Comparison of ENCODE assay signal across 7 mouse cellular contexts in genomic region chr1:152767749-152768488, GRCm38 (mm10). TPM values are rescaled to one million over a fixed set of nuclear protein-coding genes. Genes with fewer than 3 reads are reported as not detected.
A peak's percentile ranks its signal among the peaks of the same experiment; 100 is the strongest.
DNase-seq lines count a peak whose midpoint lies in the region; ATAC-seq lines count a peak whose summit lies in the region.

No protein-coding gene starts in this region.

- H3K9ac ChIP-seq in intestine, embryonic 14.5 days (ENCODE audit: low read length): no peak overlapping the region; the same call in 1 of the 2 replicates

- no peak overlapping the region for H3K27ac ChIP-seq in intestine, embryonic 14.5 days (ENCODE audit: low read depth)

- peak overlapping the region; percentile 96 for H3K4me3 ChIP-seq in intestine, embryonic 14.5 days (ENCODE audit: low read depth, low read length)

- 10% methylated on average over 5 of the region's 5 CpGs for WGBS in intestine, embryonic 14.5 days

- intact Hi-C loops in gastrocnemius, postnatal 36 days (cut with DNase I): no loop called here
- intact Hi-C loops in left cerebral cortex, postnatal 10 days (cut with DNase I): loop anchor here (5.0 to 10.0 kb wide), 2 partner anchors 246 to 363 kb away; no protein-coding TSS in a partner anchor

- peak; percentile 82 for DNase-seq in adrenal gland, adult 2 months
- peak; percentile 77 for DNase-seq in embryo, embryonic 9.5 days (ENCODE audit: extremely low spot score)
- peak; percentile 64 to 73 for DNase-seq in gastrocnemius, postnatal 36 days
- DNase-seq in intestine, embryonic 14.5 days (ENCODE audit: low spot score): peak; percentile 92
- DNase-seq in left cerebral cortex, postnatal 10 days (ENCODE audit: extremely low spot score in 1 of 2, low spot score in 2 of 2): peak; percentile 82 to 84
- peak; percentile 80 for DNase-seq in right cerebral cortex, postnatal 14 days

- ATAC-seq in intestine, embryonic 14.5 days (replicated peaks; ENCODE audit: low FRiP score, low TSS enrichment, low read depth): peak; percentile 37; the same call in 1 of the 2 replicates
- peak; percentile 78 for ATAC-seq in megakaryocyte progenitor cell, adult 5-6 weeks (replicated peaks; ENCODE audit: poor library complexity)

- H3K4me2 ChIP-seq in intestine, embryonic 14.5 days (ENCODE audit: low read length): peak overlapping the region; percentile 67

- no peaks in the 10 kb centered on the region for H3K9me3 ChIP-seq in intestine, embryonic 14.5 days (ENCODE audit: control insufficient read depth, low read length)

- H3K36me3 ChIP-seq in intestine, embryonic 14.5 days (ENCODE audit: control insufficient read depth, insufficient read depth, low read length): peaks cover 38% of the 10 kb centered on the region

- peaks cover 13% of the 10 kb centered on the region; the same call in 1 of the 2 replicates for H3K27me3 ChIP-seq in intestine, embryonic 14.5 days (replicated peaks; ENCODE audit: control insufficient read depth, insufficient read depth, low read length)

- H3K4me1 ChIP-seq in intestine, embryonic 14.5 days (replicated peaks; ENCODE audit: control insufficient read depth, insufficient read depth, low read length): 0 out of 2 replicates have a peak, but pooled peaks cover 5% of the 10 kb centered on the region

RNA-seq across cellular contexts. Expression of gene Arpc5, which starts 1.6 kb away (rescaled TPM):
- total RNA-seq in adrenal gland, adult 2 months (2021): 100 to 1,000 TPM in 1 of 2 experiments, 10 to 100 TPM in 1; 89.9 to 103 TPM
- 11.6 and 12.3 TPM in 2 replicates for polyA plus RNA-seq in adrenal gland, adult 2 months (2012; rRNA removed)
- total RNA-seq in gastrocnemius, postnatal 36 days (2021): 10 to 100 TPM; 11.9 to 12.5 TPM
- polyA plus RNA-seq in intestine, embryonic 14.5 days (2014; fragmentation: Nextera tagmentation; extraction: Ambion mirVana): 312 and 313 TPM in 2 replicates
- total RNA-seq in left cerebral cortex, postnatal 10 days (2021): 100 to 1,000 TPM; 210 to 213 TPM
- 264 and 298 TPM in 2 replicates for total RNA-seq in megakaryocyte progenitor cell, adult 5-6 weeks (2015)
- 127 and 137 TPM in 2 replicates for total RNA-seq in megakaryocyte progenitor cell, adult 5-6 weeks (2017)

RNA-seq across cellular contexts. Expression of gene Rgl1, which starts 1.8 kb away (rescaled TPM):
- 10 to 100 TPM; 17.9 to 38.3 TPM for total RNA-seq in adrenal gland, adult 2 months (2021)
- polyA plus RNA-seq in adrenal gland, adult 2 months (2012; rRNA removed): 4.3 and 4.4 TPM in 2 replicates
- total RNA-seq in gastrocnemius, postnatal 36 days (2021): 10 to 100 TPM; 10.8 to 10.9 TPM
- 50.9 and 54.4 TPM in 2 replicates for polyA plus RNA-seq in intestine, embryonic 14.5 days (2014; fragmentation: Nextera tagmentation; extraction: Ambion mirVana)
- total RNA-seq in left cerebral cortex, postnatal 10 days (2021): 10 to 100 TPM; 85.2 to 86.9 TPM
- 1.3 and 1.6 TPM in 2 replicates for total RNA-seq in megakaryocyte progenitor cell, adult 5-6 weeks (2015)
- total RNA-seq in megakaryocyte progenitor cell, adult 5-6 weeks (2017): 1.4 and 2.7 TPM in 2 replicates

RNA-seq across cellular contexts. Expression of gene Apobec4, which starts 17.6 kb away (rescaled TPM):
- not detected for total RNA-seq in adrenal gland, adult 2 months (2021)
- not detected in 2 replicates for polyA plus RNA-seq in adrenal gland, adult 2 months (2012; rRNA removed)
- not detected for total RNA-seq in gastrocnemius, postnatal 36 days (2021)
- polyA plus RNA-seq in intestine, embryonic 14.5 days (2014; fragmentation: Nextera tagmentation; extraction: Ambion mirVana): 0.11 TPM in 1 of 2 replicates, not detected in the other
- not detected for total RNA-seq in left cerebral cortex, postnatal 10 days (2021)
- total RNA-seq in megakaryocyte progenitor cell, adult 5-6 weeks (2015): not detected in 2 replicates
- not detected in 2 replicates for total RNA-seq in megakaryocyte progenitor cell, adult 5-6 weeks (2017)

RNA-seq across cellular contexts. Expression of gene Ncf2, which starts 32.1 kb away (rescaled TPM):
- 1 to 10 TPM; 4.8 to 4.9 TPM for total RNA-seq in adrenal gland, adult 2 months (2021)
- 1.6 and 1.7 TPM in 2 replicates for polyA plus RNA-seq in adrenal gland, adult 2 months (2012; rRNA removed)
- 1 to 10 TPM in 1 of 2 experiments, under 1 TPM in 1; 0.54 to 2.4 TPM for total RNA-seq in gastrocnemius, postnatal 36 days (2021)
- polyA plus RNA-seq in intestine, embryonic 14.5 days (2014; fragmentation: Nextera tagmentation; extraction: Ambion mirVana): 6.1 and 7.2 TPM in 2 replicates
- total RNA-seq in left cerebral cortex, postnatal 10 days (2021): 1 to 10 TPM; 2.4 to 2.8 TPM
- total RNA-seq in megakaryocyte progenitor cell, adult 5-6 weeks (2015): 85.0 and 90.4 TPM in 2 replicates
- total RNA-seq in megakaryocyte progenitor cell, adult 5-6 weeks (2017): 101 and 119 TPM in 2 replicates

Comparison
In these comparisons a context has a peak if more than half of its experiments do, and no peak if none do; other contexts are left out.
1. RNA of gene Arpc5, which starts 1.6 kb away (total RNA-seq): 127 to 298 TPM in megakaryocyte progenitor cell, adult 5-6 weeks, 210 to 213 TPM in left cerebral cortex, postnatal 10 days and 89.9 to 103 TPM in adrenal gland, adult 2 months; 11.9 to 12.5 TPM in gastrocnemius, postnatal 36 days; every median in the first group is over 4 times any median in the second.
2. Peak in every context shown above with its lines, with median percentiles within 50 percentile points of each other: DNase-seq.